Mouse (Mus musculus) ES-Bruce4 (cell line): ENCODE measurements around the gene Stra8.

Experiments used
- CTCF ChIP-seq: IDR thresholded peaks from one replicate; pipeline ENCODE4 v1.8.1; 2011; ENCODE audit warnings: low read depth, low read length
- EP300 ChIP-seq: IDR thresholded peaks from 2 replicates; pipeline ENCODE4 v1.6.1; 2011; ENCODE audit warnings: low read depth, low read length; ENCODE audit not compliant: insufficient read depth
- POLR2A ChIP-seq: IDR thresholded peaks from one replicate; pipeline ENCODE4 v1.8.1; 2011; ENCODE audit warnings: low read length; ENCODE audit not compliant: insufficient read depth

- TF ChIP-seq CTCF (no peak), POLR2A (no peak), EP300 (no peak)
These were observed 48.0 kb upstream of the Stra8 start for GRCm38 (mm10) chr6:34871929-34872328.
